Mouse (Mus musculus) lung, postnatal 0 days (tissue): ENCODE measurements at regions not wholly inside any gene's neighbourhood (a gene's known extent, or its start where the extent isn't known, plus 50 kb on each side); places are given as distances from the start of the nearest gene placed in this dataset.
"Not testable (repeated sequence)": the region's sequence is repeated elsewhere in the genome, so short reads cannot be mapped to it uniquely, and the experiment has no call there.

Experiments
- ATAC-seq: fragments of 200-750 bp; cut with Nextera tagmentation; 2 replicates; pipeline ENCODE4 v1.8.0; 2017; ENCODE audit warnings: moderate library complexity
- DNase-seq: peaks from one replicate; pipeline ENCODE4 v3.0.0-alpha.2; 2016; ENCODE audit warnings: low spot score
- H3K27ac ChIP-seq: fragments of 300-500 bp; sonication (generic); 2 replicates; pipeline ENCODE4 v1.5.1; 2014; ENCODE audit warnings: antibody characterized with exemption, mild to moderate bottlenecking, low read length, mixed read lengths
- H3K27me3 ChIP-seq: fragments of 300-500 bp; sonication (generic); replicated peaks from 2 replicates; pipeline ENCODE4 v1.6.1; 2014; ENCODE audit warnings: low read length, mixed read lengths; ENCODE audit not compliant: insufficient read depth
- H3K36me3 ChIP-seq: fragments of 300-500 bp; sonication (generic); 2 replicates; pipeline ENCODE4 v1.6.1; 2014; ENCODE audit warnings: low read length, mixed read lengths; ENCODE audit not compliant: insufficient read depth
- H3K4me1 ChIP-seq: fragments of 300-500 bp; sonication (generic); 2 replicates; pipeline ENCODE4 v1.6.1; 2014; ENCODE audit warnings: antibody characterized with exemption, low read depth, low read length, mixed read lengths; ENCODE audit not compliant: insufficient read depth
- H3K4me2 ChIP-seq: fragments of 300-500 bp; sonication (generic); replicated peaks from 2 replicates; pipeline ENCODE4 v1.6.1; 2014; ENCODE audit warnings: low read depth, mild to moderate bottlenecking, low read length, moderate library complexity, mixed read lengths
- H3K4me3 ChIP-seq: fragments of 300-500 bp; sonication (generic); 2 replicates; pipeline ENCODE4 v1.5.1; 2014; ENCODE audit warnings: low read depth, low read length
- H3K9ac ChIP-seq: fragments of 300-500 bp; sonication (generic); replicated peaks from 2 replicates; pipeline ENCODE4 v1.6.1; 2014; ENCODE audit warnings: low read depth, mild to moderate bottlenecking
- H3K9me3 ChIP-seq: fragments of 300-500 bp; sonication (generic); 2 replicates; pipeline ENCODE4 v1.6.1; 2016; ENCODE audit warnings: low read length, mixed read lengths
- CTCF ChIP-seq: IDR thresholded peaks from 2 replicates; pipeline ENCODE4 v1.5.1; 2016; ENCODE audit warnings: antibody characterized with exemption, mild to moderate bottlenecking
- EP300 ChIP-seq: IDR thresholded peaks from 2 replicates; pipeline ENCODE4 v1.6.1; 2016; ENCODE audit warnings: antibody characterized with exemption, mild to moderate bottlenecking, control low read depth
- WGBS: fragments of 180-500 bp; shearing (Covaris S2); extraction: QIAGEN DNeasy Blood & Tissue Kit; methylation state at CpG from one replicate; pipeline ENCODE4 v1.1.7; 2014; 5-methylcytosine and 5-hydroxymethylcytosine counted together

GRCm38 (mm10) chr16:58013557-58013956, 259.0 kb upstream of the Col8a1 start:
- Histone ChIP-seq H3K36me3 (no peaks in the 10 kb centered on the region), H3K27ac (no peak overlapping the region), H3K27me3 (no peaks in the 10 kb centered on the region), H3K4me3 (no peak overlapping the region), H3K4me2 (no peak overlapping the region), H3K9me3 (no peaks in the 10 kb centered on the region), H3K4me1 (no peaks in the 10 kb centered on the region), H3K9ac (no peak overlapping the region)
- TF ChIP-seq EP300 (no peak), CTCF (no peak)
- WGBS, result 50% methylated on average over 1 of the region's 1 CpGs
- no peak for DNase-seq
- no peak for ATAC-seq

GRCm38 (mm10) chr16:58027525-58027924, 273.0 kb upstream of the Col8a1 start:
- 68% methylated on average over 2 of the region's 2 CpGs for WGBS
- H3K4me3 ChIP-seq, result no peak overlapping the region
- H3K9ac ChIP-seq, result no peak overlapping the region
- DNase-seq (no peak), ATAC-seq (no peak)
- H3K4me1 ChIP-seq, result no peaks in the 10 kb centered on the region
- H3K4me2 ChIP-seq, result no peak overlapping the region
- H3K27me3 ChIP-seq, result no peaks in the 10 kb centered on the region
- H3K9me3 ChIP-seq, result no peaks in the 10 kb centered on the region
- TF ChIP-seq EP300 (no peak), CTCF (no peak)
- H3K36me3 ChIP-seq, result no peaks in the 10 kb centered on the region
- no peak overlapping the region for H3K27ac ChIP-seq

GRCm38 (mm10) chr16:58028541-58028940, 274.0 kb upstream of the Col8a1 start:
- DNase-seq, H3K9me3 ChIP-seq, H3K9ac ChIP-seq, H3K4me3 ChIP-seq, ATAC-seq, H3K36me3 ChIP-seq, H3K4me2 ChIP-seq, H3K27ac ChIP-seq, H3K27me3 ChIP-seq, H3K4me1 ChIP-seq: not testable (repeated sequence)
- 50% methylated on average over 1 of the region's 1 CpGs for WGBS

GRCm38 (mm10) chr16:58029674-58030073, 275.1 kb upstream of the Col8a1 start:
- DNase-seq (no peak), ATAC-seq (no peak)
- no peak for TF ChIP-seq EP300
- TF ChIP-seq CTCF, result no peak
- Histone ChIP-seq H3K4me1 (no peaks in the 10 kb centered on the region), H3K27ac (no peak overlapping the region), H3K36me3 (no peaks in the 10 kb centered on the region), H3K4me3 (no peak overlapping the region), H3K27me3 (no peaks in the 10 kb centered on the region), H3K9me3 (no peaks in the 10 kb centered on the region), H3K9ac (no peak overlapping the region), H3K4me2 (no peak overlapping the region)
- 85% methylated on average over 5 of the region's 5 CpGs for WGBS

GRCm38 (mm10) chr16:58068654-58069271, 314.2 kb upstream of the Col8a1 start:
- no peaks in the 10 kb centered on the region for H3K9me3 ChIP-seq
- H3K4me2 ChIP-seq, result no peak overlapping the region
- no peak overlapping the region for H3K4me3 ChIP-seq
- no peak overlapping the region for H3K27ac ChIP-seq
- ATAC-seq (no peak), DNase-seq (no peak)
- TF ChIP-seq CTCF, result no peak
- no peak for TF ChIP-seq EP300
- no peaks in the 10 kb centered on the region for H3K4me1 ChIP-seq
- no peaks in the 10 kb centered on the region for H3K27me3 ChIP-seq
- H3K9ac ChIP-seq, result no peak overlapping the region
- WGBS, result 56% methylated on average over 3 of the region's 3 CpGs
- H3K36me3 ChIP-seq, result no peaks in the 10 kb centered on the region

- DNase-seq (no peak), ATAC-seq (no peak)
- H3K4me3 ChIP-seq, result no peak overlapping the region
- no peak overlapping the region for H3K4me2 ChIP-seq
- no peaks in the 10 kb centered on the region for H3K27me3 ChIP-seq
- H3K36me3 ChIP-seq, result no peaks in the 10 kb centered on the region
- no peaks in the 10 kb centered on the region for H3K9me3 ChIP-seq
- no peak overlapping the region for H3K27ac ChIP-seq
- H3K4me1 ChIP-seq, result no peaks in the 10 kb centered on the region
- WGBS, result 76% methylated on average over 3 of the region's 3 CpGs
- no peak for TF ChIP-seq EP300
- no peak for TF ChIP-seq CTCF
- H3K9ac ChIP-seq, result no peak overlapping the region
Observed at GRCm38 (mm10) chr16:58072441-58072840, 317.9 kb upstream of the Col8a1 start.

GRCm38 (mm10) chr16:58100351-58100750, 307.9 kb upstream of the Dcbld2 start:
- H3K9ac ChIP-seq, result no peak overlapping the region
- no peaks in the 10 kb centered on the region for H3K36me3 ChIP-seq
- 65% methylated on average over 4 of the region's 4 CpGs for WGBS
- TF ChIP-seq CTCF, result no peak
- no peaks in the 10 kb centered on the region for H3K9me3 ChIP-seq
- H3K4me2 ChIP-seq, result no peak overlapping the region
- H3K27me3 ChIP-seq, result no peaks in the 10 kb centered on the region
- H3K27ac ChIP-seq, result no peak overlapping the region
- DNase-seq, result no peak
- no peak overlapping the region for H3K4me3 ChIP-seq
- no peak for ATAC-seq
- no peaks in the 10 kb centered on the region for H3K4me1 ChIP-seq
